Mouse (Mus musculus): ENCODE measurements around the gene Ccdc39. TPM values are rescaled to one million over a fixed set of nuclear protein-coding genes. Genes with fewer than 3 reads are reported as not detected.

Gene Ccdc39
- 8.0 and 9.7 TPM in 2 replicates for polyA plus RNA-seq (2016; fragmentation: Nextera tagmentation; extraction: Ambion mirVana)

DNA sequence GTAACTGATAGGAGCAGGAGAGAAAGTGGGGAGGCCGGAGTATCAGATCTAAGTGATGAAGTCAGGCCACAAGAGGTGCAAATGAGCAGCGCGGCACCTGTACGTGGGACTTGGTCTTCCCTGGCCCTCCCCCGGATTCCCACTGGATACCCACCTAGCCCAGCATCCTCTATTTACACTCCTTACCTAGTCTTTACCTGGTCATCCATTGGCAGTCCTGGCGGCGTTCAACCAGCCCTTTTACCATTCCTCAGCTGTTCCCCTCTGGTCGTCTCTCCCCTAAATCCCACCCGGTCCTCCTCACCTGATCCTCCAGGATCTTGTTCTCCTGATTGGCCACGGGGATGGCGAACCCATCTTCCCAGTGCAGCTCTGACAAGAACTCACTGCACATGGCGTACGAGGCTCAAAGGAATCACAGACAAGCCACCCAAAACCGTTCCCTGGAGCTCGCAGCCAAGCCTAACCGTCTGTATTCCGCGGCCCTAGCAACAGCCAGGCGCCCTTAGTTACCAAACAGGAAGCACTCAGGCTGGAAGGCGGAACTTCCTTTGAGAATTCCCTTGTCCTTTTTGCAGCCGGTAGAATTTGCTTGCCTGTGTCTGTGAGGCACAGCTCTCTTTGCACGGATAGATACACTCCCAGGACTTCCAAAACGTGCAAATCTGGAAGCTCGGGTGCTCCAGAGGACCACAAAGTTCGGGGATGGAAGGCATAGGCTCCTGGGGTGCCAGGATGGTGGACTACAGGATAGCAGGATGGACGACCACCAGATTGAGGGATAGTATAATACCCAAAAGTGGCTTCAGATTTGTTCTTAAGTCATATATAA, at the start of gene Ccdc39:
Gene Ccdc39 (minus strand): TSS at position 510 of the 832 bp plus-strand sequence.
- WGBS: 3% methylated on average over 26 of the region's 26 CpGs
- ATAC-seq (ENCODE audit: low FRiP score): peak; percentile 93

DNA sequence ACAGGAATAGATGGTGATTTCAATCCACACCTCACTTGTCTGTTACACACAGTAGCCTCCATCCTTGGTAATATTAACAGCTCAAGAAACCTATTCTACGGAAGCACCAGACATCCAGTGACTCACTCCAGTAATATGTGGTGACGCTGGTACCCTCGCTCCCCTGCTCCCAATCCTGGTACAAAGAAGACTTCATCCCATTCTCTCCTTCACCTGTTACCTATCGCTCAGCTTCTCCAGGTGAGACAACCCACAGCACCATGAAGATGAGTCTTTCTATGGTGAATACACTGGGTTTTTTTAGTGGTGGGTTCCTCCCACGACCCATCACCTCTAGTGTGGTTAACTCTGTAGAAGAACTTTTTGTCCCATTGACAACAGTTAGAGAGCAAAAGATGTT, 49.3 kb upstream of the Ccdc39 start:
- H3K36me3 ChIP-seq (replicated peaks): no peaks in the 10 kb centered on the region
- peaks cover 27% of the 10 kb centered on the region for H3K27me3 ChIP-seq
- no peak for ATAC-seq (ENCODE audit: low FRiP score)
- H3K27ac ChIP-seq: no peak overlapping the region
- no peak overlapping the region for H3K4me2 ChIP-seq
- no peak overlapping the region for H3K4me3 ChIP-seq (replicated peaks)
- no peaks in the 10 kb centered on the region for H3K4me1 ChIP-seq
- no peaks in the 10 kb centered on the region for H3K9me3 ChIP-seq
- 94% methylated on average over 5 of the region's 5 CpGs for WGBS
- no peak overlapping the region for H3K9ac ChIP-seq

More for the DNA sequence above, at the start of gene Ccdc39:
- H3K4me1 ChIP-seq: peaks cover 9% of the 10 kb centered on the region
- no peaks in the 10 kb centered on the region for H3K27me3 ChIP-seq
- H3K4me2 ChIP-seq: peak within 1 kb of the TSS; percentile 84
- peak within 1 kb of the TSS; percentile 54 for H3K4me3 ChIP-seq (replicated peaks)
- no peaks in the 10 kb centered on the region for H3K9me3 ChIP-seq
- no peak within 1 kb of the TSS for H3K27ac ChIP-seq
- H3K9ac ChIP-seq: peak within 1 kb of the TSS; percentile 66
- H3K36me3 ChIP-seq (replicated peaks): no peaks in the 10 kb centered on the region

DNA sequence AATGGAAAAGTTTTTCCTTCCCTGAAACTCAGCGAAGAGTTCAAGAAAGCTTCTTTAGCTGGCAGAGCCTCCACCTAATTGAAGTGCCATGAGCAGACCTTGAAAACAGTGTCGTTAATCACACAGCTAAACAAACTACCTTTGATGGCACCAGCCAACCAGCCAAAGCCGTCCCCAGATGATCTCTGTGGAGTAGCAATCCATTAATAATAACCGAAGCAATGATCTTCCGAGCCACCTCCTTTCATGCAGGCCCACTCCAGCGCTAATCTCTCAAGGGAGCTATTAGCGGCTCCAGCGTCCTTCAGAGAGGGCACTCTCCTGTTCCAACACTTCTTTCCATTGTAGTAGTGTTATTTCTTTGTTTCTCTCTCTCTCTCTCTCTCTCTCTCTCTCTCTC, 43.3 kb upstream of the Ccdc39 start:
- H3K27ac ChIP-seq: no peak overlapping the region
- 24% methylated on average over 8 of the region's 8 CpGs for WGBS
- H3K36me3 ChIP-seq (replicated peaks): no peaks in the 10 kb centered on the region
- no peak overlapping the region for H3K4me3 ChIP-seq (replicated peaks)
- H3K4me1 ChIP-seq: peaks cover 11% of the 10 kb centered on the region
- H3K27me3 ChIP-seq: peaks cover 11% of the 10 kb centered on the region; the same call in 1 of the 2 replicates
- no peak overlapping the region for H3K9ac ChIP-seq
- no peak overlapping the region for H3K4me2 ChIP-seq
- H3K9me3 ChIP-seq: no peaks in the 10 kb centered on the region
- no peak for ATAC-seq (ENCODE audit: low FRiP score)

DNA sequence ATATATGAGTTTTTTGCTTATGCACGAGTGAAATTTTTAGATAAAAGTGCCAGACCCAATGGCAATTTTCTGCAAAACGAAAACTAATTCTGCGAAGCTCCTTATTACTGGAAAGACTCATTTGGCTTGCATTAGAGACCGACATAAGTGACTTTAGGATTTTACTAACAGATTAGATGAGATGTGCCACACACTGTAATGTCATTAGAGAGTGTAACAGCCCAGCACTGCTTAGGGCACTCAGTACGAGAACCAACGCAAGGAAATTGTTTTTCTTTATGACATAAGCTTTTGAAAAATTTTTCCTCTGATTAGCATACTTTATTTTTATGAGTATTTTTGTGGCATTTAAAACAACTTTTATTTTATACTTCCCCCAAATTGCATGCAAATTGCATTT, 39.0 kb upstream of the Ccdc39 start:
- no peak overlapping the region for H3K27ac ChIP-seq
- no peak for ATAC-seq (ENCODE audit: low FRiP score)
- H3K27me3 ChIP-seq: no peaks in the 10 kb centered on the region
- H3K4me2 ChIP-seq: no peak overlapping the region
- H3K4me1 ChIP-seq: peaks cover 11% of the 10 kb centered on the region
- no peaks in the 10 kb centered on the region for H3K36me3 ChIP-seq (replicated peaks)
- 93% methylated on average over 6 of the region's 6 CpGs for WGBS
- H3K4me3 ChIP-seq (replicated peaks): no peak overlapping the region
- no peaks in the 10 kb centered on the region for H3K9me3 ChIP-seq
- H3K9ac ChIP-seq: no peak overlapping the region

DNA sequence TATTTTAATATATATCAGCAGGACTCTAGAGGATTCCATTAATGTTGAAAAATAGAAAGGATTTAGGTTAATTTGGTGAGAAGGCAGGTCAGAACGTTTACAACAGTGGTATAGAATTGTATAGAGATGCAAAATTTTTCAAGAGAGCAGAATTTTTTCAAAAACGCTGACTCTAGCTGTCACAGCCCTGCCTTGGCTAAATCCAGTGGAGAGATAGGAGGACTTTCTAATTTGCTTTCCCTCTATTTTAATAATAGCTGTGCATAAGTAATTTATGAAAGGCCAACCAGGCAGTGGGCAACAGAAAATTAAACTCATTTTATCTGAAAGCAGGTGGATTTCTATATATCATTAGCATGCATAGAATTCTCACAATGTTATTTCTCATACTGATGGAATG, 38.6 kb upstream of the Ccdc39 start:
- no peak overlapping the region for H3K9ac ChIP-seq
- H3K27me3 ChIP-seq: no peaks in the 10 kb centered on the region
- peaks cover 10% of the 10 kb centered on the region for H3K4me1 ChIP-seq
- H3K9me3 ChIP-seq: no peaks in the 10 kb centered on the region
- ATAC-seq (ENCODE audit: low FRiP score): no peak
- no peak overlapping the region for H3K27ac ChIP-seq
- no peak overlapping the region for H3K4me2 ChIP-seq
- WGBS: 74% methylated on average over 2 of the region's 2 CpGs
- no peak overlapping the region for H3K4me3 ChIP-seq (replicated peaks)
- no peaks in the 10 kb centered on the region for H3K36me3 ChIP-seq (replicated peaks)

DNA sequence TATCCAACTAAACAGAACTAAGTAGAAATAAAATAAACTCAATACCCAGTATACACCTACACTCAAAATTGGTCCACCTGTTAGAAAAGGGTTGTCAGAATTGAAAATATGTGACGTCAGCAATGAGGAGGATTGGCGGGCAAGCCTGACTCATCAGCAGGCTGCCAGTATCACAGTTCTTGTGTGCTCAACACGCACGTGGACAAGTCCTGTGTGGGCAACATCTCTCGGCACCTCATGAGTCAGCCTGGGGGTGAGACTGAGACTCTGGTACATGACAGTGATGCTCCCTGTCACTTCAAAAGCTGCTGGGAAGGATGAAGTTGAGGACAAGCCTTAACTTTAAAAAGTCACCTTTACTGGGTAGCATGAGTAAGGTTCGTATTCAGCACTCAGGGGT, 34.6 kb upstream of the Ccdc39 start:
- no peak for ATAC-seq (ENCODE audit: low FRiP score)
- no peaks in the 10 kb centered on the region for H3K27me3 ChIP-seq
- 93% methylated on average over 6 of the region's 6 CpGs for WGBS
- peaks cover 5% of the 10 kb centered on the region for H3K4me1 ChIP-seq
- H3K9ac ChIP-seq: no peak overlapping the region
- H3K9me3 ChIP-seq: no peaks in the 10 kb centered on the region
- H3K4me2 ChIP-seq: no peak overlapping the region
- H3K27ac ChIP-seq: no peak overlapping the region
- H3K4me3 ChIP-seq (replicated peaks): no peak overlapping the region
- no peaks in the 10 kb centered on the region for H3K36me3 ChIP-seq (replicated peaks)

DNA sequence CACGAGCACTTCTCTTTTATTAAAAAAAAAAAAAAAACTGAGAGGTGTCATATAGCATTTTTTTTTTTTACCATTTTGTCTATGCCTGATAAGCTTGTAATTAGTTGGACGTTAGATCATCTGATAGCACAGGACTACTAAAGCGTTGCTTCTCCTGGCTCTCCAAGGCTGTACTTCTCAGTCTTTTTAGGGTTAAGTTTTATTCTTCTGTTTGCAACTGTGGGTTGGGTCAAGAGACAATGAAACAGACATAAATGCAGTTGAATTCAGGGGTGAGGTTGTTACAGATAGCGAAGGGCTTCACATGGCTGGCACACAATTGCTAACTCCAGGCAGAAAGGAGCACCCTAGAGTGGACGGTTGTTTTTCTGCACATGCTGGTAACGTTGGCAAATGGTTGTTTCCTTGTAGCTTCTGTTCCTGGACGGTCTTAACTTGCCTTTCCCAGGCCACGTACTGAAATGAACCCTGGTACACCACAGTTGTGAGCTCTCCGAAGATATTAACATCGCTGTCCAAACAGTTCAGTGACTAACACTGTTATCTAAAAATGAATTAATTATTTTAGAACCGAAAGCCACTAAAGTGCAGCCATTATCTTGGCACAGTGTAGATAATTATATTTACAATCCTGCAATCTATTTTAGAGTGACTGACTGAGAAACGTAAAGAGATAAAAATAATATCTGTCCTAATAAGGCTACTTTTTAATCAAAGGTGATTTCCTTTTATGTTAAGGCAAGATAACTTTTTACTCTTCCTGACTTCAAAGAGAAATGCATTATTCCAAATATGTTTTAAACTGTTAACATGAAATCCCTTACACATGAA, 30.6 kb upstream of the Ccdc39 start:
- Histone ChIP-seq H3K27me3 (peaks cover 4% of the 10 kb centered on the region), H3K4me2 (no peak overlapping the region), H3K9me3 (no peaks in the 10 kb centered on the region), H3K36me3 (replicated peaks) (no peaks in the 10 kb centered on the region), H3K4me3 (replicated peaks) (no peak overlapping the region), H3K4me1 (peaks cover 10% of the 10 kb centered on the region), H3K9ac (no peak overlapping the region), H3K27ac (no peak overlapping the region)
- WGBS: 79% methylated on average over 12 of the region's 12 CpGs
- ATAC-seq (ENCODE audit: low FRiP score): no peak

DNA sequence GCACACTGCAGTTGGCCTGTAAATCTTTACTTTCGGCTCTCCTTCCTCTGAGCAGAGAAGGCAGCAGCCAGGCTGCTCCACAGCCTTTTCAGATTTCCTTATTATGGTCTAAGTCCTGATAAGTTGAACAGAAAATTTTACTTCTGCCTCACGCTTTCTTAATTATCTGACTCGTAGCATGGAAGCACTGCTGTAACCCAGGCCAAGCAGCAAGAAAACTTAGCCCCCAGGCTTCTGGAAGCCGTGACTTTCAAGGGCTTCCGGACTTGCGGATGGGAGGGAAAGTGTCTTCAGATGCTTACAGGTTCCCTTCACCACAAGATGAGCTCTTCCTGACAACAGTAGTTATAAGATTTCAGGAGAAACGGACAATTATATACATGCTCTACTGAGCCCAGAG, 29.7 kb upstream of the Ccdc39 start:
- Histone ChIP-seq H3K9me3 (no peaks in the 10 kb centered on the region), H3K27ac (0 out of 2 replicates have a peak overlapping the region, but pooled peaks have one; percentile 50), H3K27me3 (peaks cover 4% of the 10 kb centered on the region), H3K4me2 (no peak overlapping the region), H3K36me3 (replicated peaks) (no peaks in the 10 kb centered on the region), H3K4me1 (peaks cover 10% of the 10 kb centered on the region), H3K9ac (no peak overlapping the region), H3K4me3 (replicated peaks) (no peak overlapping the region)
- WGBS: 67% methylated on average over 7 of the region's 7 CpGs
- ATAC-seq (ENCODE audit: low FRiP score): no peak

DNA sequence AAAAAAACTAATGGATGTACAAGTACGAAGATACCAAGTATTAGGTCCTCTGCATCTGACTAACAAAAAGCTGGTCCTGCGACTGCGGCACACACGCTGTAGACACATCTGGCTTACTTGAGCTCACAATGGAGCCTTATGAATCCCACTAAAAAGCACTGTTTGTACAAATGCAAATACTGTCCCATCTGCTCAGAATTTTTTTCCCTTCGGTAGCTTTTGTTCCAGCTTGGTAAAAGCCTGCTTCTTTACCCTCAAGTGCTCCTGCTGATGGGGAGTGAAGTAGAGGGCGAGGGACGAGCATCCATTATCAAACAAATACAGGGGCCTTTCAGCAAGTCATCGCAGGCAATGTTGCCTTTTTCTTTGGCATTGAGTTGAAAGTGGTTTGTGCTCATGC, 29.3 kb upstream of the Ccdc39 start:
- Histone ChIP-seq H3K4me2 (no peak overlapping the region), H3K9me3 (no peaks in the 10 kb centered on the region), H3K4me3 (replicated peaks) (no peak overlapping the region), H3K9ac (no peak overlapping the region), H3K27ac (0 out of 2 replicates have a peak overlapping the region, but pooled peaks have one; percentile 50), H3K27me3 (peaks cover 4% of the 10 kb centered on the region), H3K4me1 (peaks cover 10% of the 10 kb centered on the region), H3K36me3 (replicated peaks) (no peaks in the 10 kb centered on the region)
- peak; percentile 41; the same call in 1 of the 2 replicates for ATAC-seq (ENCODE audit: low FRiP score)
- 35% methylated on average over 8 of the region's 8 CpGs for WGBS

DNA sequence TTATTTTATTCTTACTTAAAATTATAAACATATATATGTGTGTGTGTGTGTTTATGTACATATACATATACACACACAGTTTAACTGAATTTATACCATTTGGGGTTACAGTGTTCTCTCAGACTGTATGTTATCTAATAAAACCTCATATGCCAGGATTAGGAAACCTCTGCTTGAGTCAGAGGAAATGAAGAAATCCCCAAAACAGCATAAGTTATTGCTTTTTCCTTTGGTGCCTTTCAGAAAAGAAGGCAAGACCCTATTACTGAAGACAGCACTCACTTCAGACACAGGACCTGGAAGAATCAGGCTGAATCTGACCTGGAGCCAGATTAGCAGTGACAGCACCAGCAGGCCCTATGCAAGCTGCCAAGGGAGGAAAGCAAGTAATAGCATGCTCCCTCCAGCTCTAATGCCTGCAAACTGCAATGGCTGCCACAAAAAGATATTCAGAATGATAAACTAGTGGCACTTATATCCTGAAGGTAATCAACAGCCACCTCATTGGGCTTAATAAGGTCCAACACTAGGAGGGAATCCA, 20.0 kb upstream of the Ccdc39 start:
- Histone ChIP-seq H3K36me3 (replicated peaks) (no peaks in the 10 kb centered on the region), H3K4me2 (no peak overlapping the region), H3K4me1 (no peaks in the 10 kb centered on the region), H3K27me3 (no peaks in the 10 kb centered on the region), H3K9ac (no peak overlapping the region), H3K9me3 (no peaks in the 10 kb centered on the region), H3K4me3 (replicated peaks) (no peak overlapping the region), H3K27ac (no peak overlapping the region)
- no peak for ATAC-seq (ENCODE audit: low FRiP score)

DNA sequence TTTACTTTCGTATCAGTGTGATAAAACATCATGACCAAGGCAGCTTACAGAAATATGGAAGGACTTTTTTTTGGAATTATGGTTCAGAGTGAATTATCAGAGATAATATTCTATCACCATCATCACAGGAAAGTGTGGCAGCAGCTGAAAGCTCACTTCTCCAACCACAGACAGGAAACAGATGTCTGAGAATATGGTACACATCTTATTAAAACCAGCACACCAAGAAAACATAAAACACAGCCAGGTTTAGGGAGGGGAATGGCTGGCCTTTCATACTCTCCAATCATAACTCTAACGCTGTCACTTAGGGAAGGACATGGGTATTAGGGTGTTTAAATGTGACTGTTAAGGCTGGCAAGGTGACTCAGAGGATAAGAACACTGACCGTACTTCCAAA, 14.8 kb upstream of the Ccdc39 start:
- H3K4me1 ChIP-seq: no peaks in the 10 kb centered on the region
- ATAC-seq (ENCODE audit: low FRiP score): no peak
- no peak overlapping the region for H3K9ac ChIP-seq
- H3K4me2 ChIP-seq: no peak overlapping the region
- WGBS: 90% methylated on average over 3 of the region's 3 CpGs
- H3K27me3 ChIP-seq: no peaks in the 10 kb centered on the region
- H3K9me3 ChIP-seq: no peaks in the 10 kb centered on the region
- H3K4me3 ChIP-seq (replicated peaks): no peak overlapping the region
- no peak overlapping the region for H3K27ac ChIP-seq
- H3K36me3 ChIP-seq (replicated peaks): no peaks in the 10 kb centered on the region

DNA sequence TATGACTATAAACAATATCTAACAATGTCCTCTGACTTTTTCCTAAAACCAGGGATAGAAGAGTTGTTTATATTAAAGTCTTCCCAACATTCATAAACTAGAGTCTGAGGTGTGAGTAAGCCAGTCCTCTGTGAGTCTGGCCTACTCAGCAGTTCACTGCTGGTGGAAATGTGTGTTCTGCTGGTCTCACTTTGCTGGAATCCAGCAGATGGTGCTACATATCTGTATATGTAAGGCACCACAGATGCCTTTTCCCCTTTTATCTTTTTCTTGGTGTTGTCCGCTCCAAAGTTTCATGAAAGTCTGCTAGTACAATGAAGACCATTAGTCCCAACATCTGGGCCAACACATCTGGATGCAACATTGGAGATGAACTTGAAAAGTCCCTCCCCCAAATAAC, 9.0 kb upstream of the Ccdc39 start:
- no peak for ATAC-seq (ENCODE audit: low FRiP score)
- Histone ChIP-seq H3K4me2 (no peak overlapping the region), H3K36me3 (replicated peaks) (no peaks in the 10 kb centered on the region), H3K9me3 (no peaks in the 10 kb centered on the region), H3K9ac (no peak overlapping the region), H3K4me3 (replicated peaks) (no peak overlapping the region), H3K27me3 (no peaks in the 10 kb centered on the region), H3K27ac (no peak overlapping the region), H3K4me1 (no peaks in the 10 kb centered on the region)
- WGBS: 65% methylated on average over 1 of the region's 1 CpGs
